Mouse (Mus musculus): ENCODE data around the gene Zbtb44.

- TF ChIP-seq CTCF (IDR thresholded peaks at IDR 0.05) (no peak), EP300 (IDR thresholded peaks at IDR 0.05) (no peak)
Measured at GRCm38 (mm10) chr9:31011533-31011932, 18.9 kb upstream of the Zbtb44 start.

Measured in lung, postnatal 0 days (tissue).